Mouse (Mus musculus) ES-E14 (cell line): Measurements from ENCODE around the gene Prlh. TPM values are rescaled to one million over a fixed set of nuclear protein-coding genes. Genes with fewer than 3 reads are reported as not detected.

Source experiments
- DNase-seq: peaks from one replicate; pipeline ENCODE4 v3.0.0-alpha.2; 2013; ENCODE audit warnings: low read depth, low spot score
- H3K27ac ChIP-seq: 2 replicates; pipeline ENCODE4 v1.5.1; 2012; ENCODE audit warnings: low read depth, mild to moderate bottlenecking, low read length, moderate library complexity, mixed read lengths; ENCODE audit not compliant: poor library complexity, insufficient read depth, severe bottlenecking
- H3K36me3 ChIP-seq: 2 replicates; pipeline ENCODE4 v1.6.1; 2012; ENCODE audit warnings: mild to moderate bottlenecking, low read length, moderate library complexity, mixed read lengths; ENCODE audit not compliant: control insufficient read depth, poor library complexity, insufficient read depth, severe bottlenecking
- H3K4me1 ChIP-seq, 2 experiments: fragments of 150-350 bp in 1 of 2; sonication (generic) in 1 of 2; 2 replicates each; pipeline ENCODE4 v1.6.1; 2012; ENCODE audit warnings: low read length in 2 of 2, mild to moderate bottlenecking in 1 of 2, mixed read lengths in 1 of 2; ENCODE audit not compliant: control insufficient read depth in 2 of 2, insufficient read depth in 2 of 2, poor library complexity in 1 of 2
- H3K4me3 ChIP-seq, 2 experiments: fragments of 150-350 bp in 1 of 2; sonication (generic) in 1 of 2; 2 replicates each; pipeline ENCODE4 v1.5.1; 2012; ENCODE audit warnings: low read length in 2 of 2, low read depth in 1 of 2, mild to moderate bottlenecking in 1 of 2, mixed read lengths in 1 of 2; ENCODE audit not compliant: insufficient read depth in 1 of 2, poor library complexity in 1 of 2, severe bottlenecking in 1 of 2
- H3K9ac ChIP-seq: 2 replicates; pipeline ENCODE4 v1.6.1; 2012; ENCODE audit warnings: low read depth, mild to moderate bottlenecking, low read length, mixed read lengths; ENCODE audit not compliant: poor library complexity, insufficient read depth, severe bottlenecking
- H3K9me3 ChIP-seq: fragments of 150-350 bp; sonication (generic); 2 replicates; pipeline ENCODE4 v1.6.1; 2012; ENCODE audit warnings: low read depth, mild to moderate bottlenecking, low read length; ENCODE audit not compliant: control insufficient read depth, insufficient read depth
- CHD2 ChIP-seq: IDR thresholded peaks from 2 replicates; pipeline ENCODE4 v1.6.1; 2014; ENCODE audit warnings: mild to moderate bottlenecking, low read depth, low read length, inconsistent platforms
- HCFC1 ChIP-seq: IDR thresholded peaks from 2 replicates; pipeline ENCODE4 v1.6.1; 2012; ENCODE audit warnings: low read length, inconsistent platforms, borderline replicate concordance; ENCODE audit not compliant: insufficient read depth
- MAFK ChIP-seq: IDR thresholded peaks from 2 replicates; pipeline ENCODE4 v1.6.1; 2014; ENCODE audit warnings: mild to moderate bottlenecking, low read depth, low read length, inconsistent platforms; ENCODE audit not compliant: insufficient read depth
- ZC3H11A ChIP-seq: IDR thresholded peaks from 2 replicates; pipeline ENCODE4 v1.6.1; 2012; ENCODE audit warnings: low read depth, mild to moderate bottlenecking, inconsistent platforms, low read length, borderline replicate concordance
- ZNF384 ChIP-seq: IDR thresholded peaks from 2 replicates; pipeline ENCODE4 v1.6.1; 2012; ENCODE audit warnings: low read depth, low read length, inconsistent platforms
- in situ Hi-C, 2 experiments: fragments of 600-800 bp; cut with MboI; formaldehyde crosslinking; loops; one replicate each; pipeline ENCODE4 v1.15.1; 2025; ENCODE audit warnings: low sequenced_read_pairs in 2 of 2, inconsistent platforms in 1 of 2; ENCODE audit not compliant: unreplicated experiment in 2 of 2
- total RNA-seq: library from RNA; depleted of rRNA; stranded (reverse); fragments of 300-350 nt; gene quantifications from 2 replicates; pipeline ENCODE4 v1.2.3, GENCODE M21; 2012; rRNA removed

Prlh gene
- total RNA-seq, 1 experiment: not detected

- TF ChIP-seq ZNF384 (no peak), MAFK (no peak), CHD2 (no peak), ZC3H11A (no peak), HCFC1 (no peak)
These were observed 49.7 kb downstream of the Prlh start for GRCm38 (mm10) chr1:91002641-91003040.

More at GRCm38 (mm10) chr1:91002641-91003040, 49.7 kb downstream of the Prlh start:
- H3K9me3 ChIP-seq: no peaks in the 10 kb centered on the region
- no peak overlapping the region for H3K27ac ChIP-seq
- no peaks in the 10 kb centered on the region for H3K36me3 ChIP-seq
- in situ Hi-C loops: no loop called here
- H3K4me1 ChIP-seq: 0 out of 4 replicates have a peak, but pooled peaks cover 0 to 1% of the 10 kb centered on the region in 2 experiments
- H3K4me3 ChIP-seq: no peak overlapping the region
- no peak for DNase-seq
- H3K9ac ChIP-seq: no peak overlapping the region

Other genes starting within 250 kb of the Prlh start
- gene Col6a3, start 109.1 kb upstream of the Prlh start, total RNA-seq: 0.26 and 0.89 TPM in 2 replicates
- gene Mlph, start 38.0 kb upstream of the Prlh start, total RNA-seq: 0.11 and 0.36 TPM in 2 replicates
- 0.62 and 0.63 TPM in 2 replicates for gene Rab17, start 16.6 kb downstream of the Prlh start, total RNA-seq
- 20.5 and 31.5 TPM in 2 replicates for gene Lrrfip1, start 45.6 kb downstream of the Prlh start, total RNA-seq
- gene Rbm44, start 192.0 kb downstream of the Prlh start, total RNA-seq: 2.6 and 3.6 TPM in 2 replicates
- gene Ramp1, start 226.7 kb downstream of the Prlh start, total RNA-seq: 0.21 and 0.40 TPM in 2 replicates